Mouse (Mus musculus) liver, postnatal 0 days (tissue): ENCODE data around the gene Gpr146. TPM values are rescaled to one million over a fixed set of nuclear protein-coding genes. Genes with fewer than 3 reads are reported as not detected.
"Not testable (repeated sequence)": the region's sequence is repeated elsewhere in the genome, so short reads cannot be mapped to it uniquely, and the experiment has no call there.

ENCODE experiments used
- ATAC-seq: fragments of 200-750 bp; cut with Nextera tagmentation; 2 replicates; pipeline ENCODE4 v1.8.0; 2017; ENCODE audit warnings: mild to moderate bottlenecking, moderate library complexity
- DNase-seq: peaks from one replicate; pipeline ENCODE4 v3.0.0-alpha.2; 2016
- H3K27ac ChIP-seq: fragments of 300-500 bp; sonication (generic); 2 replicates; pipeline ENCODE4 v1.5.1; 2014; ENCODE audit warnings: antibody characterized with exemption, moderate library complexity, mild to moderate bottlenecking, low read depth
- H3K27me3 ChIP-seq: fragments of 300-500 bp; sonication (generic); 2 replicates; pipeline ENCODE4 v1.6.1; 2014; ENCODE audit warnings: low read length, control low read depth, mixed read lengths; ENCODE audit not compliant: insufficient read depth
- H3K36me3 ChIP-seq: fragments of 300-500 bp; sonication (generic); replicated peaks from 2 replicates; pipeline ENCODE4 v1.6.1; 2014; ENCODE audit warnings: mild to moderate bottlenecking, control low read depth, low read length, moderate library complexity, mixed read lengths; ENCODE audit not compliant: insufficient read depth
- H3K4me1 ChIP-seq: fragments of 300-500 bp; sonication (generic); 2 replicates; pipeline ENCODE4 v1.6.1; 2014; ENCODE audit warnings: antibody characterized with exemption, mild to moderate bottlenecking, control low read depth; ENCODE audit not compliant: insufficient read depth
- H3K4me2 ChIP-seq: fragments of 300-500 bp; sonication (generic); 2 replicates; pipeline ENCODE4 v1.6.1; 2014; ENCODE audit warnings: low read depth, mild to moderate bottlenecking, low read length, moderate library complexity, mixed read lengths
- H3K4me3 ChIP-seq: fragments of 300-500 bp; sonication (generic); 2 replicates; pipeline ENCODE4 v1.5.1; 2014; ENCODE audit warnings: low read depth, low read length
- H3K9ac ChIP-seq: fragments of 300-500 bp; sonication (generic); replicated peaks from 2 replicates; pipeline ENCODE4 v1.6.1; 2014; ENCODE audit warnings: mild to moderate bottlenecking, moderate library complexity
- H3K9me3 ChIP-seq: fragments of 300-500 bp; sonication (generic); 2 replicates; pipeline ENCODE4 v1.6.1; 2016; ENCODE audit warnings: mild to moderate bottlenecking, control low read depth, low read length, mixed read lengths
- CTCF ChIP-seq: sonication (generic); IDR thresholded peaks from 2 replicates; pipeline ENCODE4 v1.5.1; 2016; ENCODE audit warnings: antibody characterized with exemption, low read depth
- EP300 ChIP-seq: IDR thresholded peaks from 2 replicates; pipeline ENCODE4 v1.6.1; 2016; ENCODE audit warnings: antibody characterized with exemption, low read depth, mild to moderate bottlenecking
- WGBS: fragments of 180-500 bp; shearing (Covaris S2); extraction: QIAGEN DNeasy Blood & Tissue Kit; methylation state at CpG from one replicate; pipeline ENCODE4 v1.1.7; 2014; ENCODE audit not compliant: insufficient replicate concordance; 5-methylcytosine and 5-hydroxymethylcytosine counted together
- polyA plus RNA-seq: library from polyadenylated mRNA; unstranded; fragments of >200 nt; fragmentation: Nextera tagmentation; extraction: Ambion mirVana; gene quantifications from 2 replicates; pipeline ENCODE4 v1.2.1, GENCODE M21; 2015

The Gpr146 gene
- polyA plus RNA-seq, 1 experiment from 2014 or later, result 14.7 TPM

DNA sequence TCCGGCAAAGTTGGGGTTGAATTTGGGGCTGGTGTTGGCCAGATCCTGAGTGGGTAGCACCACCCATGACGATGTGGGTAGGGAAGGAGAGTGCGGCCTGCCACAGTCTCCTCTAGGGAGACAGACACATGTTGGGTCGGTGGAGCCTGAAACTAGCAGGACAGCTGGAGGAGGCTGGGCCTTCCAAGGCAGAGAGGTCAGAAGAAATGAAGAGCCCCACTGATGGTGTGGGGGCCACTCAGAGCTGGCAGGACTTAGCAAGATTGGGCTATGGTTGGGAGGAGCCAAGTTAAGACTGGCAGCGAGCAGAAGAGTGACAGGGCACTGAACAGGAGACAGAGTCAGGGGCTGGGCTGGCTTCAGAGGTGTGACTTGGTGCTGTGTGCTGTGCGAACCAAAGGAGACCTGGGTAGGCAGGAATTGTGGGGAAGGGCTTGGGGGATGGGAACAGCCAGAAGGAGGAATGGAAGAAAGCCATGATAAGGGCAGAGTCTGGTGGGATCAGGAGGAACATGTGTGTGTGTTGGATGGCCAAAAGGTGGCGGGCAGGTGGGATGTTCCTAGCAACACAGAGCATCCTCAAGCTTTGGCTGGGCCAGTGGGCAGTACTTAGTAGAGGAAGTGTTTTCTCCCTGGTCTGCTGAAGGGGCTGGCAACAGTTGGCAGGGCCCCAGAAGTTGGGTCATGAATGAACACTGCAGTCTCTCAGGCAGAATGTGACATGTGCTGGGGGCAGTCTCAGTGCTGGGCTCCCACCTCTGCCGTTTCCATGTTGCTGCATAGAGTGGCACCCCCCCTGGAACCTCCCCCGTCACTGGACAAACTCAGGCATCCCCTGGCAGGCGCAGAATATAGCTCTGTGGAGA is 10.1 kb downstream of the Gpr146 start:
- 74% methylated on average over 10 of the region's 10 CpGs for WGBS
- peaks cover 83% of the 10 kb centered on the region for H3K4me1 ChIP-seq
- no peak for TF ChIP-seq CTCF
- no peak for TF ChIP-seq EP300
- peak overlapping the region; percentile 65 for H3K4me2 ChIP-seq
- H3K27ac ChIP-seq, result peak overlapping the region; percentile 99
- DNase-seq, result no peak
- H3K36me3 ChIP-seq, result peaks cover 40% of the 10 kb centered on the region
- ATAC-seq, result no peak
- H3K9ac ChIP-seq, result peak overlapping the region; percentile 72
- H3K4me3 ChIP-seq, result 0 out of 2 replicates have a peak overlapping the region, but pooled peaks have one; percentile 9
- no peaks in the 10 kb centered on the region for H3K27me3 ChIP-seq
- H3K9me3 ChIP-seq, result no peaks in the 10 kb centered on the region

DNA sequence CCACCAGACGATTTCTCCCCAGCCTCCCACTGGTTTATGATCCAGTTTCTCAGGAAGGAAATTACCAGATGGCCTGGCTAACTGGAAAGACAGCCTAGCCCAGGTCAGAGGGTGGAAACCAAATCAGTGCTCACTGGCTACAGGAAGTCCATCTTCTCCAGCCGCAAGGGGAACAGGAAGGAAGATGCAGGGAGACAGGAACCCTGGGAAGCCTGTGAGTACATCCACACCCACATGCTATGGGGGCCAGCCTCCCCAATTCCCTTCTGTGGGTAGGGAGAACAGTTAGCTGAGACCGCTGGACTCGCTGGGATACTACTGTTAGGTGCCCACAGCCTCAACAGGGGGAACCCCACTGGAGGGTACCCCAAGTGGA is 10.7 kb downstream of the Gpr146 start:
- Histone ChIP-seq H3K27me3 (no peaks in the 10 kb centered on the region), H3K4me1 (peaks cover 77% of the 10 kb centered on the region), H3K4me2 (peak overlapping the region; percentile 65), H3K36me3 (peaks cover 47% of the 10 kb centered on the region), H3K4me3 (peak overlapping the region; percentile 9; the same call in 1 of the 2 replicates), H3K9ac (peak overlapping the region; percentile 72), H3K27ac (peak overlapping the region; percentile 99), H3K9me3 (no peaks in the 10 kb centered on the region)
- no peak for ATAC-seq
- TF ChIP-seq CTCF, result no peak
- TF ChIP-seq EP300, result peak; percentile 19; the same call in 1 of the 2 replicates
- 49% methylated on average over 4 of the region's 4 CpGs for WGBS
- DNase-seq, result no peak

DNA sequence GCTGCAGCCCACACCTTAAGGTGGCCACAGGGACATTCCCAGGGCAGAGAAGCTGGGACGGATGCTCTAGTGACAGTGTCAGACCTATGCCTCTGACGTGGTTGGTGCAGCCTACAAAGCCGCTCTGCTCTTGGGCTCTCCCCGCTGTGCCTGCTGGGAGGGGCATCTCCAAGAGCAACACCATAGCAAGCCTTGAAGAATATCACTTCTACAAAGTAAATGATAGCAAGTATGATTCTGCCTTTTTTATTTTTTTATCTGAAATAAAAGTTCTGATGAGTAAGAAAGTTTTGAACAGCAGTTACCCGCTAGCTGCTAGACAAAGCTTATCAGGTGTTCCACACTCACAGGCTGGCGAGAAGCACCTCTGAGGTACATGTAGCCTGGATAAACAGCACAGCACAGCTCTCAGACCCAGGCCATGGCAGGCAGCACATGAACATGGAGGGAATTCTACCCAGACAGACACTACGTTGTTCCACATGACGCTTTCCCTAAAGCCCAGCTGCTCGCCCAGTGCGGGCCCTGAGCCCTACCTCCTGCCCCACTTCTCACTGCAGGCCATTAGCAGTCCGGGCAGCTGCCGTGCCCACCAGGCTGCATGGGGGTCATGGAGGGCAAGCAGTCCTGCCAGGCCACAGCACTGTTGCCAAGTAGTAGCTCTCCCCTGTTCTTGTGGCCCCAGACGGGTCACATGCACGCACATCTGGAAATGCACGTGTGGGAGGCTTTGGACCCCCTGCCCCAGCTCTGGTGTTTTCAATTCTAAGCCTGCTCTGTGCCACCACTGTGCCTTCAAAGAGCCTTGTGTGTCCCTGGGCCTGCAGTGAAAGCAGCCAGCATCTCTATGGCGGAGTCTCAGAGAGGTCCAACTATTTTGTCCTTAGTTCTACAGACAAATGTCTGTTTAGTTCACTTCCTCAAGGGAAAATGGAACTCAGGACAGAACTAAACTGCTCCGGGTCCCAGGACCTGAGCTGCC is 11.5 kb downstream of the Gpr146 start:
- TF ChIP-seq EP300 (peak; percentile 96), CTCF (no peak)
- peak overlapping the region; percentile 99 for H3K27ac ChIP-seq
- peaks cover 52% of the 10 kb centered on the region for H3K36me3 ChIP-seq
- WGBS, result 58% methylated on average over 17 of the region's 17 CpGs
- peak overlapping the region; percentile 72 for H3K9ac ChIP-seq
- H3K27me3 ChIP-seq, result no peaks in the 10 kb centered on the region
- peak; percentile 54 for DNase-seq
- H3K4me1 ChIP-seq, result peaks cover 72% of the 10 kb centered on the region
- H3K4me2 ChIP-seq, result peak overlapping the region; percentile 65
- H3K4me3 ChIP-seq, result peak overlapping the region; percentile 49
- ATAC-seq, result peak; percentile 60
- H3K9me3 ChIP-seq, result no peaks in the 10 kb centered on the region

DNA sequence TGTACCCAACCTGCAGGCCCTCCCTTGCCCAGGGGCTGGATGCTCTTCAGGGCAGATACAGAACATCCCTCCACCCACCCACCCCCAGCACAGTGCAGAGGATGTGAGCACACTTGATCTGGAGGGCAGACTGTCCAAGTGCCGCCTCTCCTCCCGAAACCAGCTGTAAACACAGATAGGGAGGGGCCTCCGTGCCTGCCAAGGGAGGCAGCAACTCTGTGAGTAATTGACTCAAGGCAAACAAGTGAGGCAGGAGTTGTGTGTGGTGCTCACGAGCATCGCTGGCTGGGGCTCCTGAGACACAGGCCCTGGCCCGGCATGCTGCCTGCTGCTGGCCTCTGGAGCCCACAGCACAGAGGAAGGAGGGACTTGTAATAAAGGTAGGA is 12.2 kb downstream of the Gpr146 start:
- Histone ChIP-seq H3K27ac (peak overlapping the region; percentile 99), H3K9me3 (no peaks in the 10 kb centered on the region), H3K27me3 (no peaks in the 10 kb centered on the region), H3K4me1 (peaks cover 72% of the 10 kb centered on the region), H3K4me3 (peak overlapping the region; percentile 49), H3K9ac (peak overlapping the region; percentile 72), H3K4me2 (peak overlapping the region; percentile 65), H3K36me3 (peaks cover 58% of the 10 kb centered on the region)
- DNase-seq, result peak; percentile 86
- WGBS, result 19% methylated on average over 6 of the region's 6 CpGs
- peak; percentile 86 for ATAC-seq
- peak; percentile 86 for TF ChIP-seq EP300
- no peak for TF ChIP-seq CTCF

DNA sequence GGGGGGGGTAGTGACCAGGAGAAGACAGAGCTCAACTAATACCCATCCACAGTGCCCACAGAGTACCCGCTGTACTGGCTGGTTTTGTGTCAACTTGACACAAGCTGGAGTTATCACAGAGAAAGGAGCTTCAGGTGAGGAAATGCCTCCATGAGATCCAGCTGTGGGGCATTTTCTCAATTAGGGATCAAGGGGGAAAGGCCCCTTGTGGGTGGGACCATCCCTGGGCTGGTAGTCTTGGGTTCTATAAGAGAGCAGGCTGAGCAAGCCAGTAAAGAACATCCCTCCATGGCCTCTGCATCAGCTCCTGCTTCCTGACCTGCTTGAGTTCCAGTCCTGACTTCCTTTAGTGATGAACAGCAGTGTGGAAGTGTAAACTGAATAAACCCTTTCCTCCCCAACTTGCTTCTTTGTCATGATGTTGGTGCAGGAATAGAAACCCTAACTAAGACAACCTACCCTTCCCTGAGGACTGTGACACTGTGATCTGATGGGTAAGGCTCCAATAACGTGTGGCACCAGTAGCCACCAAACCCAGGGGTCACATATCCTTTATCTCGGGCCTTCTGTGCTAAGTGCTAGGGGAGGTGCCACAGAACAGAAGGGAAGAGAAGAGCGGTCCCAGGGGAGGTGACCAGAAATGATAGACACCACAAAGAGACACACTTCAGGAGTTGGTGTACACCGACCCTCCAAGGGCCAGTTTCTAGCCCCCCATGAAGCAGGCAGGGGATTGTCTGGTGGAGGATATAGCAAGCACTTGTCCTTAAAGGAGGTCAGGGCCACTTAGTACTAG is 13.0 kb downstream of the Gpr146 start:
- not testable (repeated sequence) for H3K9me3 ChIP-seq, H3K27me3 ChIP-seq, DNase-seq
- H3K27ac ChIP-seq, result peak overlapping the region; percentile 99
- peak overlapping the region; percentile 79 for H3K4me2 ChIP-seq
- peak overlapping the region; percentile 49 for H3K4me3 ChIP-seq
- peak; percentile 22 for ATAC-seq
- H3K36me3 ChIP-seq, result peaks cover 55% of the 10 kb centered on the region
- peak overlapping the region; percentile 72 for H3K9ac ChIP-seq
- H3K4me1 ChIP-seq, result peaks cover 66% of the 10 kb centered on the region
- WGBS, result 51% methylated on average over 5 of the region's 5 CpGs
